Mouse (Mus musculus) lung, embryonic 14.5 days (tissue): ENCODE measurements around the gene Slc41a1. TPM values are rescaled to one million over a fixed set of nuclear protein-coding genes. Genes with fewer than 3 reads are reported as not detected.

ENCODE experiments used
- ATAC-seq: fragments of 200-750 bp; cut with Nextera tagmentation; 2 replicates; pipeline ENCODE4 v1.8.0; 2017; ENCODE audit warnings: mild to moderate bottlenecking, moderate TSS enrichment, moderate library complexity; ENCODE audit not compliant: insufficient read depth
- DNase-seq: peaks from one replicate; pipeline ENCODE4 v3.0.0-alpha.2; 2015
- H3K27ac ChIP-seq: fragments of 300-500 bp; sonication (generic); 2 replicates; pipeline ENCODE4 v1.5.1; 2014; ENCODE audit warnings: low read depth, mild to moderate bottlenecking, moderate library complexity
- H3K27me3 ChIP-seq: fragments of 300-500 bp; sonication (generic); 2 replicates; pipeline ENCODE4 v1.6.1; 2014; ENCODE audit warnings: low read length, control low read depth; ENCODE audit not compliant: insufficient read depth
- H3K36me3 ChIP-seq: fragments of 300-500 bp; sonication (generic); 2 replicates; pipeline ENCODE4 v1.6.1; 2014; ENCODE audit warnings: control low read depth; ENCODE audit not compliant: insufficient read depth
- H3K4me1 ChIP-seq: fragments of 300-500 bp; sonication (generic); 2 replicates; pipeline ENCODE4 v1.6.1; 2014; ENCODE audit warnings: antibody characterized with exemption, control low read depth; ENCODE audit not compliant: insufficient read depth
- H3K4me2 ChIP-seq: fragments of 300-500 bp; sonication (generic); 2 replicates; pipeline ENCODE4 v1.6.1; 2014; ENCODE audit warnings: mild to moderate bottlenecking
- H3K4me3 ChIP-seq: fragments of 300-500 bp; sonication (generic); 2 replicates; pipeline ENCODE4 v1.5.1; 2014; ENCODE audit warnings: low read depth, low read length
- H3K9ac ChIP-seq: fragments of 300-500 bp; sonication (generic); 2 replicates; pipeline ENCODE4 v1.6.1; 2014
- H3K9me3 ChIP-seq: fragments of 300-500 bp; sonication (generic); 2 replicates; pipeline ENCODE4 v1.6.1; 2016; ENCODE audit warnings: low read depth, low read length, control low read depth
- CTCF ChIP-seq: IDR thresholded peaks from 2 replicates; pipeline ENCODE4 v1.5.1; 2016; ENCODE audit warnings: antibody characterized with exemption, low read depth
- WGBS: fragments of 180-500 bp; shearing (Covaris S2); extraction: QIAGEN DNeasy Blood & Tissue Kit; methylation state at CpG from one replicate; pipeline ENCODE4 v1.1.7; 2014; 5-methylcytosine and 5-hydroxymethylcytosine counted together
- polyA plus RNA-seq: library from polyadenylated mRNA; unstranded; fragments of >200 nt; fragmentation: Nextera tagmentation; extraction: Ambion mirVana; gene quantifications from 2 replicates; pipeline ENCODE4 v1.2.1, GENCODE M21; 2014

Gene Slc41a1
- polyA plus RNA-seq, 1 experiment from 2014 or later = 11.4 TPM

GRCm38 (mm10) chr1:131824528-131825181 is 2.6 kb upstream of the Slc41a1 start:
- no peaks in the 10 kb centered on the region for H3K36me3 ChIP-seq
- no peaks in the 10 kb centered on the region for H3K27me3 ChIP-seq
- no peak overlapping the region for H3K9ac ChIP-seq
- H3K4me3 ChIP-seq = no peak overlapping the region
- no peaks in the 10 kb centered on the region for H3K9me3 ChIP-seq
- DNase-seq (no peak), ATAC-seq (no peak)
- no peak overlapping the region for H3K4me2 ChIP-seq
- no peak for TF ChIP-seq CTCF
- no peak overlapping the region for H3K27ac ChIP-seq
- 84% methylated on average over 11 of the region's 11 CpGs for WGBS
- peaks cover 14% of the 10 kb centered on the region for H3K4me1 ChIP-seq

DNA sequence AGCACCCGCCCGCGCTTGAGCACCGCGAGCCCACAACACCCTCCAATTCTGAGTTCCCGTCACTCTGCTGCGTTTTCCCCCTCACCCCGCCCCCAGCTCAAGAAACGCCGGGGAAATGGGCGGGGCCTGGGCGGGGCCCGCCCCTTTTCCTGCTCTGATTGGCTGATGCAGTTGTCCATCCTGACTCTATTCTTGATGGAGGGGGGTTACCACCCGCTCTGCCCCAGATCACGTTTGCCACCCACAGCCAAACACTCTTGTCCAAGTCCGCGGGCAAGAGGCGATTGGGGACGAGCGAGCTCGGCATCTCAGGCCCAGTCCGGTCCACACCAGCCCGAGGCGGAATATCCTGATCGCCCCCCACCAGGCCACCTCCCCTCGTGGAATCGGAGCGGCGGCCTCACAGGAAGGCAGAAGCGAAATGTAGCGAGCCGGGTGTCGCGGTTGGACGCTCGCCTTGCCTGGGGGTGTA is 530 bp downstream of the Slc41a1 start:
- ATAC-seq (peak; percentile 98), DNase-seq (peak; percentile 96)
- peaks cover 14% of the 10 kb centered on the region for H3K4me1 ChIP-seq
- H3K4me3 ChIP-seq = peak overlapping the region; percentile 70
- H3K9me3 ChIP-seq = no peaks in the 10 kb centered on the region
- peak overlapping the region; percentile 77 for H3K27ac ChIP-seq
- no peaks in the 10 kb centered on the region for H3K36me3 ChIP-seq
- H3K27me3 ChIP-seq = no peaks in the 10 kb centered on the region
- peak overlapping the region; percentile 88 for H3K4me2 ChIP-seq
- WGBS = under 1% methylated on average over 36 of the region's 36 CpGs
- TF ChIP-seq CTCF = no peak
- peak overlapping the region; percentile 68 for H3K9ac ChIP-seq

DNA sequence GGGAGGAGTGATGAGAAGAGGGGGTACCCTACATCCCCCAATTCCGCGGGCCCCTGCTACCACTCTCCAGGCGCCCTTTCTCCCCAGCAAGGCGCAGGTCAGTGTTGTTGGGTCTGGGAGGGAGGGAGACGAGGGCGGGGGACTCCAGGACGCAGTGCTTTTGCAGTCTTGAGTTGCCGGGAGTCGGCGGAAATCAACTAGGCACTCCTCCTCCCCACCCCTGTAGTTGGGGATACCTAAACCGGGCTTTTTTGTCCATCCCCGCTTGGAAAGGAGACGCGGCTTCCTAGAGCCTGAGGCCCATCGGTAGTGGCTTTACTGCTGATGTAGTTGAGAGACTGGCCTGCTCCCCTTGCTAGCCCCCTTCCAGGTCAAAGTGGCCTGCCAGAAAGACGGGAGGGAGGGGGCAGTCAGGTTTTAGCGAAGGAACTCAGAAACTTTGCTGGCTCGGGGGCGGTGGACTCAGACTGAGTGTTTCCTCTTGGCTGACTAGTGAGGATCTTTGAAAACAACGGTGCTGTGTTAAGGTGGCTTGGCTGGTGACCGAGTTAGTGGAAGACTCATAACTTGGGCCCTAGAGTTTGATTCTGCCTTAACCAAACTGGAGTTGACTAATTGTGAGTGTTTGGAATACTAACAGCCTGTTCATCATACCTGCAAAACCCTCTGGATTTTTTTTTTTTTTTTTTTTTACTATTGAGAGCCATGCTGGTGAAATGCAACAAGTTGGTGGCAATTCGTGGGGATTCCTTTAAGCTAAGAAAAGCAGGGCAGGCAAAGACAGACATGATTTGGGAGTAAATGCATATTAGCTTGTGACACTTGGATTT is 1.2 kb downstream of the Slc41a1 start:
- H3K27ac ChIP-seq = peak overlapping the region; percentile 77
- H3K9ac ChIP-seq = peak overlapping the region; percentile 68
- H3K4me2 ChIP-seq = peak overlapping the region; percentile 88
- no peaks in the 10 kb centered on the region for H3K36me3 ChIP-seq
- H3K4me3 ChIP-seq = peak overlapping the region; percentile 70
- peaks cover 14% of the 10 kb centered on the region for H3K4me1 ChIP-seq
- ATAC-seq = peak; percentile 74
- DNase-seq = peak; percentile 65
- TF ChIP-seq CTCF = no peak
- no peaks in the 10 kb centered on the region for H3K9me3 ChIP-seq
- WGBS = 2% methylated on average over 22 of the region's 22 CpGs
- no peaks in the 10 kb centered on the region for H3K27me3 ChIP-seq

DNA sequence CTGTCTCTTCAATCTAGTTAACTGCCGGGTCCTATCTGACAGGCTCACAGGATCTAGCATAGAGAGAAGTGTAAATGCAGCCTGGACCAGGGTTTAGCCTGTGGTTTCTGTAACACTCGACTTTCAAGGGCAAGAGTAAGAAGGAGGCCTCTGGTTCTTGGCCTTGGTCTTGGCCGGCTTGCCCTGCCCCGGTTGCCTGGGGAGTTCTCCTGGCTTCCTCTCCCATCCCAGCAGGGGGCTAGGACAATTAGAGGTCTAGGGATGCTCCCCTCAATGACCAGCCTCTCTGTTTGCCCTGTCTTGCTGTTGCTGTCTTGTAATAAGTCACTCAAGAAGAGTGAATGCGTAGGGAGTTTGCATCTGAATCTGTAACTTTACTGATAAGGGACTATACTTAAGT is 2.0 kb downstream of the Slc41a1 start:
- peaks cover 14% of the 10 kb centered on the region for H3K4me1 ChIP-seq
- WGBS = 28% methylated on average over 5 of the region's 5 CpGs

GRCm38 (mm10) chr1:131830561-131830960 is 3.3 kb downstream of the Slc41a1 start:
- no peak overlapping the region for H3K4me3 ChIP-seq
- H3K9me3 ChIP-seq = no peaks in the 10 kb centered on the region
- H3K9ac ChIP-seq = no peak overlapping the region; the same call in 1 of the 2 replicates
- peaks cover 14% of the 10 kb centered on the region for H3K4me1 ChIP-seq
- DNase-seq (no peak), ATAC-seq (no peak)
- no peak overlapping the region for H3K27ac ChIP-seq
- H3K27me3 ChIP-seq = no peaks in the 10 kb centered on the region
- WGBS = 72% methylated on average over 15 of the region's 15 CpGs
- H3K4me2 ChIP-seq = no peak overlapping the region
- no peak for TF ChIP-seq CTCF
- peaks cover 12% of the 10 kb centered on the region; the same call in 1 of the 2 replicates for H3K36me3 ChIP-seq

More for the DNA sequence above, 2.0 kb downstream of the Slc41a1 start:
- Histone ChIP-seq H3K36me3 (peaks cover under 1% of the 10 kb centered on the region; the same call in 1 of the 2 replicates), H3K27ac (no peak overlapping the region), H3K4me3 (peak overlapping the region; percentile 70), H3K27me3 (no peaks in the 10 kb centered on the region), H3K9me3 (no peaks in the 10 kb centered on the region), H3K4me2 (peak overlapping the region; percentile 88), H3K9ac (peak overlapping the region; percentile 68)
- no peak for DNase-seq
- ATAC-seq = no peak
- TF ChIP-seq CTCF = 0 out of 2 replicates have a peak, but pooled peaks have one; percentile 7

GRCm38 (mm10) chr1:131830971-131831641 is 3.8 kb downstream of the Slc41a1 start:
- Histone ChIP-seq H3K4me2 (no peak overlapping the region), H3K27ac (no peak overlapping the region), H3K9ac (no peak overlapping the region; the same call in 1 of the 2 replicates), H3K36me3 (peaks cover 12% of the 10 kb centered on the region; the same call in 1 of the 2 replicates), H3K4me3 (no peak overlapping the region), H3K4me1 (peaks cover 14% of the 10 kb centered on the region), H3K9me3 (no peaks in the 10 kb centered on the region), H3K27me3 (no peaks in the 10 kb centered on the region)
- WGBS = 70% methylated on average over 8 of the region's 8 CpGs
- DNase-seq (no peak), ATAC-seq (no peak)
- TF ChIP-seq CTCF = no peak
